14 mouse cellular contexts compared by ENCODE assay signal in genomic region chr16:35255981-35256380, GRCm38 (mm10).
DNase-seq lines count a peak whose midpoint lies in the region; ATAC-seq and TF ChIP-seq lines count a peak whose summit lies in the region.
"Had no signal": no experiment of that assay in that cellular context is flagged by ENCODE, and none has a peak within 500 bp of the region (broad histone marks: within the 10 kb centered on the region; RNA-seq: fewer than 3 reads in every experiment).

No protein-coding gene starts in this region.

- no peak for DNase-seq in forebrain, postnatal 0 days
- peak; percentile 16 for DNase-seq in 416B (ENCODE audit: low read depth)
- peak; percentile 35 for DNase-seq in adrenal gland, postnatal 10 days
- DNase-seq in thymus, postnatal 36 days, result no peak
- no peak for DNase-seq in right cerebral cortex, adult 2 months (ENCODE audit: low spot score in 2 of 2)
- DNase-seq: embryo, embryonic 11 days; layer of hippocampus, adult 9-11 months; lung, postnatal 36 days had no signal

- no peak for TF ChIP-seq CTCF in forebrain, postnatal 0 days (IDR thresholded peaks at IDR 0.05; ENCODE audit: low read depth)

- H3K9ac ChIP-seq in forebrain, postnatal 0 days, result no peak overlapping the region
- no peak overlapping the region for H3K9ac ChIP-seq in forebrain, embryonic 15.5 days (replicated peaks)
- peak overlapping the region; percentile 41; the same call in 1 of the 2 replicates for H3K9ac ChIP-seq in heart, embryonic 14.5 days (ENCODE audit: low read length)
- H3K9ac ChIP-seq: forebrain, embryonic 12.5 days; midbrain, embryonic 15.5 days had no signal

- no peaks in the 10 kb centered on the region for H3K36me3 ChIP-seq in forebrain, postnatal 0 days (ENCODE audit: insufficient read depth)
- H3K36me3 ChIP-seq in forebrain, embryonic 15.5 days, result no peaks in the 10 kb centered on the region
- peaks cover 10% of the 10 kb centered on the region; the same call in 1 of the 2 replicates for H3K36me3 ChIP-seq in heart, embryonic 14.5 days (ENCODE audit: control insufficient read depth, insufficient read depth, low read length)
- H3K36me3 ChIP-seq: forebrain, embryonic 12.5 days; midbrain, embryonic 15.5 days had no signal

- H3K4me2 ChIP-seq in forebrain, postnatal 0 days (ENCODE audit: low read depth), result no peak overlapping the region
- no peak overlapping the region for H3K4me2 ChIP-seq in forebrain, embryonic 15.5 days (replicated peaks)
- peak overlapping the region; percentile 48 for H3K4me2 ChIP-seq in heart, embryonic 14.5 days (ENCODE audit: low read length)
- H3K4me2 ChIP-seq: forebrain, embryonic 12.5 days; liver, embryonic 11.5 days; midbrain, embryonic 15.5 days had no signal

- no peak overlapping the region for H3K27ac ChIP-seq in forebrain, postnatal 0 days (ENCODE audit: low read depth, low read length)
- H3K27ac ChIP-seq in forebrain, embryonic 15.5 days (replicated peaks), result no peak overlapping the region
- peak overlapping the region; percentile 93 to 94 for H3K27ac ChIP-seq in heart, embryonic 14.5 days (replicated peaks in 1 of 2; ENCODE audit: control insufficient read depth in 1 of 2, insufficient read depth in 1 of 2, low read depth in 2 of 2, low read length in 2 of 2)
- H3K27ac ChIP-seq: forebrain, embryonic 12.5 days; midbrain, embryonic 15.5 days had no signal

- no peak overlapping the region for H3K4me3 ChIP-seq in forebrain, postnatal 0 days (ENCODE audit: low read depth, low read length)
- H3K4me3 ChIP-seq in forebrain, embryonic 15.5 days, result no peak overlapping the region
- H3K4me3 ChIP-seq in heart, embryonic 14.5 days (ENCODE audit: control insufficient read depth in 1 of 2, insufficient read depth in 1 of 2, low read depth in 1 of 2, low read length in 2 of 2), result no peak overlapping the region
- H3K4me3 ChIP-seq: forebrain, embryonic 12.5 days; midbrain, embryonic 15.5 days had no signal

- ATAC-seq in forebrain, postnatal 0 days, result peak; percentile 23; the same call in 1 of the 2 replicates
- no peak for ATAC-seq in forebrain, embryonic 15.5 days (replicated peaks)
- peak; percentile 60 for ATAC-seq in heart, embryonic 14.5 days (ENCODE audit: insufficient number of reproducible peaks, insufficient read depth, low FRiP score, low read depth)
- ATAC-seq: intestine, embryonic 16.5 days; midbrain, embryonic 15.5 days had no signal

- H3K4me1 ChIP-seq in forebrain, postnatal 0 days (ENCODE audit: insufficient read depth), result 0 out of 2 replicates have a peak, but pooled peaks cover 6% of the 10 kb centered on the region
- peaks cover 2% of the 10 kb centered on the region; the same call in 1 of the 2 replicates for H3K4me1 ChIP-seq in forebrain, embryonic 15.5 days
- peaks cover 43 to 66% of the 10 kb centered on the region in 2 experiments for H3K4me1 ChIP-seq in heart, embryonic 14.5 days (ENCODE audit: control insufficient read depth in 2 of 2, insufficient read depth in 2 of 2, low read length in 2 of 2)

- 84% methylated on average over 11 of the region's 11 CpGs for WGBS in forebrain, postnatal 0 days
- WGBS in forebrain, embryonic 15.5 days, result 79% methylated on average over 11 of the region's 11 CpGs
- WGBS in heart, embryonic 14.5 days, result 8% methylated on average over 11 of the region's 11 CpGs

- no peaks in the 10 kb centered on the region for H3K9me3 ChIP-seq in forebrain, postnatal 0 days (ENCODE audit: low read length)
- H3K9me3 ChIP-seq in forebrain, embryonic 15.5 days, result no peaks in the 10 kb centered on the region
- no peaks in the 10 kb centered on the region for H3K9me3 ChIP-seq in heart, embryonic 14.5 days (ENCODE audit: control insufficient read depth, low read length)
- H3K9me3 ChIP-seq: forebrain, embryonic 12.5 days; midbrain, embryonic 15.5 days had no signal

- no peaks in the 10 kb centered on the region for H3K27me3 ChIP-seq in forebrain, postnatal 0 days (ENCODE audit: insufficient read depth, low read length)
- no peaks in the 10 kb centered on the region for H3K27me3 ChIP-seq in forebrain, embryonic 15.5 days
- no peaks in the 10 kb centered on the region for H3K27me3 ChIP-seq in heart, embryonic 14.5 days (ENCODE audit: control insufficient read depth, insufficient read depth, low read length)
- H3K27me3 ChIP-seq: forebrain, embryonic 12.5 days; midbrain, embryonic 15.5 days had no signal

Comparison
In these comparisons a context has a peak if more than half of its experiments do, and no peak if none do; other contexts are left out.
1. DNase-seq: peak in 416B (single experiment) and adrenal gland, postnatal 10 days (single experiment); none in forebrain, postnatal 0 days (single experiment), thymus, postnatal 36 days (0 of 2) and right cerebral cortex, adult 2 months (0 of 2).
2. H3K27ac ChIP-seq: peak in heart, embryonic 14.5 days (2 of 2); none in forebrain, postnatal 0 days (single experiment) and forebrain, embryonic 15.5 days (single experiment).